Mouse (Mus musculus) urinary bladder, postnatal 36 days (tissue): ENCODE results near the gene E330034G19Rik.
"Not testable (repeated sequence)": the region's sequence is repeated elsewhere in the genome, so short reads cannot be mapped to it uniquely, and the experiment has no call there.

Source experiments
- DNase-seq, 2 experiments: peaks; one replicate each; pipeline ENCODE4 v3.0.0; 2022; ENCODE audit warnings: low spot score in 2 of 2, mixed read lengths in 1 of 2

Gene E330034G19Rik

DNA sequence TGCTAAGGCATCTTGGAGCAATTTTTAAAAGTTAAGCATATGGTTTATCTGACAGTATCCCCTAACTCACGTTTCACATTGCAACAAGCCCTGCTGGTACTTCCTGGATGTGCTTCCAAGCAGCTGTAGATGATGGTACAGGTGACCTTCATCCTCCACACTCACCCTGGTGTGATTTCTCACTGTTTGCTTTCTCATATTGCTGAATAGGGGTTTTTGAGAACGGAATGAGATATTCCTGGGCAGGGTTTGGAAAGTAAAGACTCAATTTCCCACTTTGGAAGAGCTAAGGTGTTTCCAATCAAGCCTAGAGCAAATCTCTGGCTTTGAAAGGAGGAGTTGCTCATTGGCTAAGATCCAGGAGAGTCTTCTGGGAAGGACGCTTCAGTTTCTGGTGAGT, at the start of gene E330034G19Rik:
TSS of gene E330034G19Rik (plus strand) at position 301 of the 400 bp plus-strand sequence.
- DNase-seq = no peak

DNA sequence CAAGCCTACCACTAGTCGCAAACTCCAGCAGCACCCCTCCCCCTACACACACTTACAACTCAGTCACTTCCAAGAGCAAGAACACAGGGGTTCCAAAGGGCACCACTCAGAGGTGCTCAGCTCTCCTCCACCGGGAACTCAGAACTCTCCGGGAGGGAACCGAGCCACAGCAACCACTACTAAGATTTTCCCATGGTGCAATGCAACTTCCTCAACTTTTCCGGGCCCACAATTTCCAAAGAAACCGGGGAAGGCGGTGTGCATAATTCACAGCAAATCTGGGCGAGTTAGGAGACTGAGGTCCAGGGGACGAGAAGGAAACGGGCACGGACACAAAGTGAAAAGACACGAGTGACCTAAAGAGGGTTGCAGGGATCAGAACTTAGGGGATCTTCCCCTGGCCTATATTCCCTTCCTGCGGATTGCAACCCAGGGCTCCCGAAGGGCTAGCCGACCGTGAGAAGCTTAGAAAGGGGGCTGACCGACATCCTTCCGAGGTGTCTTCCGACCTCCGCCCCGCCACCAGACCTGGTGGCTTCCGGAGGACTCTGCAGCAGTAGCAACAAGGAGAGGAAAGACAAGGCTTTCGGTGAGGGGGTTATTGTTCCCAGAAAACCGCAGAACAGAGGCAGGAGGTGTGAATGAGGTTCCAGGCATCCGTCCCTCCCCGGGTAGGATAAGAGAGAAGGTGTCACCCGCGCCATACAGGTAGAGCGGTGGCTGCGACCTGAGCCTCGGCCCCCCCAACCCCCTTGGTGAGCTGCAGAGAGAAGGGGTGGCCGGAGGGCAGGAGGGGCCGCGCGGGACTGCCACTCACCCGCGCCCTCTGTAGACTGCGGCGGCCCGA, 48.5 kb upstream of the E330034G19Rik start:
- DNase-seq = peak in 1 of 2 experiments; percentile 19

GRCm38 (mm10) chr14:24245177-24246081, 47.6 kb upstream of the E330034G19Rik start, which contains the start of gene Dlg5:
Gene Dlg5, minus strand, starts transcription at chr14:24245920.
- peak; percentile 64 to 68 for DNase-seq

- DNase-seq = no peak
Observed at GRCm38 (mm10) chr14:24249926-24250325, 43.1 kb upstream of the E330034G19Rik start.

- no peak for DNase-seq
Observed at GRCm38 (mm10) chr14:24251326-24251725, 41.7 kb upstream of the E330034G19Rik start.

- no peak for DNase-seq
Observed at GRCm38 (mm10) chr14:24253611-24254202, 39.3 kb upstream of the E330034G19Rik start.

GRCm38 (mm10) chr14:24255956-24256355, 37.1 kb upstream of the E330034G19Rik start:
- DNase-seq = no peak

GRCm38 (mm10) chr14:24260391-24260790, 32.6 kb upstream of the E330034G19Rik start:
- DNase-seq = no peak

- DNase-seq = no peak
Observed at GRCm38 (mm10) chr14:24262382-24262781, 30.6 kb upstream of the E330034G19Rik start.

GRCm38 (mm10) chr14:24262915-24263314, 30.1 kb upstream of the E330034G19Rik start:
- no peak for DNase-seq

DNA sequence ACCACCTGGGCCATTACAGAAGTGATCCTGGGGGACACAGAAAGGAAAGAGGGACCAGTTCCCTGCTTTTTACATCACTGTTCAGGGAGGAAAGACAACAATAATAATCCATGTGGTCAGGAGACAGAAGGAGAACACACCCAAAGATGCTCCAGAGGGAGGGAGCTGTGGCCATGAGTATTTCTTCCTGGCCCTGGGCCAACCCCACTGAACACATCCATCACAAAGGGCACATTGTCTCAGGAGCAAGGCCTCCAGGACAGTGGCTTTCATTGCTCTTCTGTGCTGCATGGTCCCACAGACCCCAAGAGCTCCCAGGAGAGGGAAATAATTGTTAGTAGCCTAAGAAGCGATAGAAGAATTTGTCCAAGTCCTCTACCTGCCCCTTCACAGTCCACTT, 23.4 kb upstream of the E330034G19Rik start:
- no peak for DNase-seq

DNA sequence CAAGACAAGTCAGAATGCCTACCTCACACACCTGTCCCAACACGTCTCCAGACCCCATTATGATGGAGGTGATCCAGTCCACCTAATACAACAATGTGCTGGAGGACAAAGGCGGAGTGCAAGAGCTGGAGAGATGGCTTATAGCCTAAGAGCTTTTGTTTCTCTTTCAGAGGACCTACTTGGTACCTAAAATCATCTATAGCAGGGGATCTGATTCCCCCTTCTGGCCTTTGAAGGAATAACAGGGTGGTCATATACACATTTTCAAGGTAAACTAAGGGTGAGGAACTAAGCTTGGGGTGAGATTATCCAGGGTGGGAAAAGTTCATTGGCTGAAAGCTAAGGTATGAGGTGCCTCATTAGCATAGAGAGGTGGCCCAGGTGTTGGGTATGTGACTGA, 19.4 kb upstream of the E330034G19Rik start:
- DNase-seq = no peak

DNA sequence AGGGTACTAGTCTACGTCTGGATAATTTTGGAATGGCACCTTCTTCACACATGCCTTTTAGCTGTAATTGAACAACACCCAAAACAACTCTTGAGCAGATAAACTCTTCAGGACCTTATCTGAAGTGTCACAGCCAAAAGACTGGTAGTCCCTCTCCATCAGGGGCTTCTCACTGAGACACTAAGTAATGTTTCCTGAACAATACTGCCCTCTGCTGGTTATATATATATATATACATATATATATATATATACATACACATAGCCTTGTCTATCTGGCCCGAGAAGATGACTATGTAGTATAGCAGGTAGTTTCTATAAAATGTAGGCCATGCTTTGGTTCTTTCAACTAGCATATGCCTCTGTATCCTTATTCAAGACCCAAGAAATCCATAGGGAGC, 17.5 kb upstream of the E330034G19Rik start:
- DNase-seq = no peak

- no peak for DNase-seq
Observed at GRCm38 (mm10) chr14:24281278-24281677, 11.7 kb upstream of the E330034G19Rik start.

GRCm38 (mm10) chr14:24282276-24282675, 10.7 kb upstream of the E330034G19Rik start:
- no peak for DNase-seq

GRCm38 (mm10) chr14:24286136-24286535, 6.9 kb upstream of the E330034G19Rik start:
- no peak for DNase-seq

DNA sequence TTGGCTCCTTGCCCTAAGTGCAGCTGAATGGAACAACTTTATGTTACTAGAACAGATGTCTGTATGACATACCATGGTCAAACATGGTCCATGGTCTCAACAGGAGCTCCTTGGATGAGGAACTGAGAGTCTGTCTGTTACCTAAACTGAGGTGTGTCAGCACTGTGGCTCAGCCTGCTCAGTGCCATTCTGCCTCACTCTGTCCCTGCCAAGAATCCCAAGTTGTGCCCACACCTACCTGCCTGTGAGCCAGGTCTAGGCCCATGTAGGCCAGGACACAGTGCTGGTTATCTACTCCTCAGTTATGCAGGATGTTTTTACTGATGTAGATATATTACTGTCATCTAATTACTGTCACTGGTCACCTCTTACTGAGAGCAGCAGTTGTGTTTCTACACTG, 2.3 kb upstream of the E330034G19Rik start:
- no peak for DNase-seq

- no peak for DNase-seq
Observed at GRCm38 (mm10) chr14:24293631-24294030, 617 bp downstream of the E330034G19Rik start.

DNA sequence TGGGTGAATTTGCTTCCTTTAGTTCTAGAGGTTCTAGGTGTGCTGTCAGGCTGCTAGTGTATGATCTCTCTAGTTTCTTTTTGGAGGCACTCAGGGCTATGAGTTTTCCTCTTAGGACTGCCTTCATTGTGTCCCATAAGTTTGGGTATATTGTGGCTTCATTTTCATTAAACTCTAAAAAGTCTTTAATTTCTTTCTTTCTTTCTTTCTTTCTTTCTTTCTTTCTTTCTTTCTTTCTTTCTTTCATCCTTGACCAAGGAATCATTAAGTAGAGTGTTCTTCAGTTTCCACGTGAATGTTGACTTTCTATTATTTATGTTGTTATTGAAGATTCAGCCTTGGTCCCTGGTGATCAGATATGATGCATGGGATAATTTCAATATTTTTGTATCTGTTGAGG, 9.1 kb downstream of the E330034G19Rik start:
- not testable (repeated sequence) for DNase-seq

- DNase-seq = no peak
Observed at GRCm38 (mm10) chr14:24306667-24307066, 13.7 kb downstream of the E330034G19Rik start.

GRCm38 (mm10) chr14:24307146-24307545, 14.1 kb downstream of the E330034G19Rik start:
- no peak for DNase-seq

- DNase-seq = peak; percentile 28 to 39
Observed at GRCm38 (mm10) chr14:24311110-24311509, 18.1 kb downstream of the E330034G19Rik start.
